Mouse (Mus musculus) hematopoietic stem cell, adult 5-6 weeks (primary cell): ENCODE data around the gene 1600015I10Rik. TPM values are rescaled to one million over a fixed set of nuclear protein-coding genes. Genes with fewer than 3 reads are reported as not detected.
"Not testable (repeated sequence)": the region's sequence is repeated elsewhere in the genome, so short reads cannot be mapped to it uniquely, and the experiment has no call there.

ENCODE experiments used
- ATAC-seq, 2 experiments: fragments of 125-278 bp in 1 of 2; replicated peaks in 1 of 2; 2 replicates each; pipeline ENCODE4 v1.8.0; 2016 to 2017; ENCODE audit warnings: inconsistent platforms in 2 of 2, mild to moderate bottlenecking in 2 of 2, moderate number of reproducible peaks in 2 of 2, low read depth in 1 of 2, moderate TSS enrichment in 1 of 2; ENCODE audit not compliant: low FRiP score in 2 of 2, poor library complexity in 2 of 2, severe bottlenecking in 2 of 2, insufficient read depth in 1 of 2, low TSS enrichment in 1 of 2
- total RNA-seq: library from RNA; stranded (forward); fragments of 172-1452, 232-1000 nt; gene quantifications from 2 replicates; pipeline ENCODE4 v1.2.3, GENCODE M21; 2017

The 1600015I10Rik gene
- total RNA-seq = not detected in 2 replicates

GRCm38 (mm10) chr6:48929595-48929994 is at the start of gene 1600015I10Rik:
Gene 1600015I10Rik (plus strand): TSS chr6:48929895.
- ATAC-seq = no peak

GRCm38 (mm10) chr6:48894203-48894602 is 35.5 kb upstream of the 1600015I10Rik start:
- ATAC-seq = peak; percentile 69 to 76

- no peak for ATAC-seq
These were observed 34.5 kb upstream of the 1600015I10Rik start for GRCm38 (mm10) chr6:48894938-48895818.

GRCm38 (mm10) chr6:48895941-48896340 is 33.8 kb upstream of the 1600015I10Rik start:
- ATAC-seq = no peak

GRCm38 (mm10) chr6:48896956-48897355 is 32.7 kb upstream of the 1600015I10Rik start:
- no peak for ATAC-seq

GRCm38 (mm10) chr6:48901316-48901715 is 28.4 kb upstream of the 1600015I10Rik start:
- ATAC-seq = not testable (repeated sequence)

- ATAC-seq = no peak
These were observed 26.9 kb upstream of the 1600015I10Rik start for GRCm38 (mm10) chr6:48902511-48903406.

GRCm38 (mm10) chr6:48903437-48903836 is 26.3 kb upstream of the 1600015I10Rik start:
- ATAC-seq = no peak

GRCm38 (mm10) chr6:48905606-48906005 is 24.1 kb upstream of the 1600015I10Rik start:
- ATAC-seq = no peak

GRCm38 (mm10) chr6:48906371-48906770 is 23.3 kb upstream of the 1600015I10Rik start:
- no peak for ATAC-seq

- no peak for ATAC-seq
These were observed 20.5 kb upstream of the 1600015I10Rik start for GRCm38 (mm10) chr6:48909229-48909628.

- no peak; a peak in 1 of 4 replicates for ATAC-seq
These were observed 17.7 kb upstream of the 1600015I10Rik start for GRCm38 (mm10) chr6:48912033-48912432.

- no peak for ATAC-seq
These were observed 16.1 kb upstream of the 1600015I10Rik start for GRCm38 (mm10) chr6:48913587-48913986.

- ATAC-seq = no peak
These were observed 19.9 kb downstream of the 1600015I10Rik start for GRCm38 (mm10) chr6:48949596-48949995.

- no peak for ATAC-seq
These were observed 21.0 kb downstream of the 1600015I10Rik start for GRCm38 (mm10) chr6:48950676-48951075.

GRCm38 (mm10) chr6:48951630-48952029 is 21.9 kb downstream of the 1600015I10Rik start:
- ATAC-seq = peak; percentile 84 to 88

- ATAC-seq = no peak
These were observed 23.5 kb downstream of the 1600015I10Rik start for GRCm38 (mm10) chr6:48953220-48953619.

- ATAC-seq = no peak
These were observed 24.5 kb downstream of the 1600015I10Rik start for GRCm38 (mm10) chr6:48954211-48954610.
